Mouse (Mus musculus): Measurements from ENCODE around the gene Cdc42ep1.
A peak's percentile ranks its signal among the peaks of the same experiment; 100 is the strongest.

The Cdc42ep1 gene

GRCm38 (mm10) chr15:78842371-78843163 is at the start of gene Cdc42ep1:
Gene Cdc42ep1, plus strand, starts transcription at chr15:78842624.
- DNase-seq (ENCODE audit: low read depth, low spot score), result no peak

GRCm38 (mm10) chr15:78796196-78797059 is 46.0 kb upstream of the Cdc42ep1 start:
- DNase-seq (ENCODE audit: low read depth, low spot score), result no peak

- no peak for DNase-seq (ENCODE audit: low read depth, low spot score)
Measured at GRCm38 (mm10) chr15:78797060-78797329, 45.4 kb upstream of the Cdc42ep1 start.

- no peak for DNase-seq (ENCODE audit: low read depth, low spot score)
Measured at GRCm38 (mm10) chr15:78799029-78799428, 43.4 kb upstream of the Cdc42ep1 start.

GRCm38 (mm10) chr15:78801571-78801970 is 40.9 kb upstream of the Cdc42ep1 start:
- no peak for DNase-seq (ENCODE audit: low read depth, low spot score)

GRCm38 (mm10) chr15:78801971-78802741 is 40.3 kb upstream of the Cdc42ep1 start:
- peak; percentile 51 for DNase-seq (ENCODE audit: low read depth, low spot score)

- DNase-seq (ENCODE audit: low read depth, low spot score), result peak; percentile 68
Measured at GRCm38 (mm10) chr15:78802776-78803391, 39.5 kb upstream of the Cdc42ep1 start, which contains the start of gene Card10. Gene Card10, minus strand, starts transcription at chr15:78803042.

GRCm38 (mm10) chr15:78803499-78803900 is 38.9 kb upstream of the Cdc42ep1 start:
- DNase-seq (ENCODE audit: low read depth, low spot score), result no peak

- DNase-seq (ENCODE audit: low read depth, low spot score), result no peak
Measured at GRCm38 (mm10) chr15:78804326-78804725, 38.1 kb upstream of the Cdc42ep1 start.

GRCm38 (mm10) chr15:78805351-78805750 is 37.1 kb upstream of the Cdc42ep1 start:
- DNase-seq (ENCODE audit: low read depth, low spot score), result no peak

GRCm38 (mm10) chr15:78806614-78807013 is 35.8 kb upstream of the Cdc42ep1 start:
- no peak for DNase-seq (ENCODE audit: low read depth, low spot score)

GRCm38 (mm10) chr15:78807141-78807540 is 35.3 kb upstream of the Cdc42ep1 start:
- no peak for DNase-seq (ENCODE audit: low read depth, low spot score)

GRCm38 (mm10) chr15:78808980-78809379 is 33.4 kb upstream of the Cdc42ep1 start:
- no peak for DNase-seq (ENCODE audit: low read depth, low spot score)

- DNase-seq (ENCODE audit: low read depth, low spot score), result no peak
Measured at GRCm38 (mm10) chr15:78809739-78810138, 32.7 kb upstream of the Cdc42ep1 start.

GRCm38 (mm10) chr15:78810146-78810545 is 32.3 kb upstream of the Cdc42ep1 start:
- DNase-seq (ENCODE audit: low read depth, low spot score), result no peak

- DNase-seq (ENCODE audit: low read depth, low spot score), result no peak
Measured at GRCm38 (mm10) chr15:78813603-78814002, 28.8 kb upstream of the Cdc42ep1 start.

GRCm38 (mm10) chr15:78815314-78816073 is 26.9 kb upstream of the Cdc42ep1 start:
- DNase-seq (ENCODE audit: low read depth, low spot score), result peak; percentile 27

- no peak for DNase-seq (ENCODE audit: low read depth, low spot score)
Measured at GRCm38 (mm10) chr15:78816074-78816391, 26.4 kb upstream of the Cdc42ep1 start.

GRCm38 (mm10) chr15:78826213-78827204 is 15.9 kb upstream of the Cdc42ep1 start:
- peak; percentile 75 for DNase-seq (ENCODE audit: low read depth, low spot score)

- DNase-seq (ENCODE audit: low read depth, low spot score), result peak; percentile 74
Measured at GRCm38 (mm10) chr15:78828315-78828714, 14.1 kb upstream of the Cdc42ep1 start.

All from CD4-positive helper T cell, adult 2 months (primary cell).